Mouse (Mus musculus) liver, adult 2 months (tissue): Measurements from ENCODE around the gene Usp24. TPM values are rescaled to one million over a fixed set of nuclear protein-coding genes. Genes with fewer than 3 reads are reported as not detected.

Experiments used
- DNase-seq: peaks from one replicate; pipeline ENCODE4 v3.0.0-alpha.2; 2011; ENCODE audit warnings: low read depth, low spot score; ENCODE audit errors: extremely low read depth
- H3K27ac ChIP-seq: fragments of 200-500 bp; replicated peaks from 2 replicates; pipeline ENCODE4 v1.5.1; 2012; ENCODE audit warnings: low read depth, mild to moderate bottlenecking, control low read depth, inconsistent platforms, low read length; ENCODE audit not compliant: insufficient read depth
- H3K27me3 ChIP-seq: fragments of 200-500 bp; 2 replicates; pipeline ENCODE4 v1.6.1; 2012; ENCODE audit warnings: mild to moderate bottlenecking, moderate library complexity, low read length, inconsistent platforms; ENCODE audit not compliant: control insufficient read depth, insufficient read depth
- H3K36me3 ChIP-seq: fragments of 200-500 bp; 2 replicates; pipeline ENCODE4 v1.6.1; 2012; ENCODE audit warnings: low read length, inconsistent platforms; ENCODE audit not compliant: control insufficient read depth, insufficient read depth
- H3K4me1 ChIP-seq: fragments of 200-500 bp; 2 replicates; pipeline ENCODE4 v1.6.1; 2011; ENCODE audit warnings: low read length; ENCODE audit not compliant: control insufficient read depth, insufficient read depth
- H3K4me3 ChIP-seq: fragments of 200-500 bp; 2 replicates; pipeline ENCODE4 v1.5.1; 2011; ENCODE audit warnings: low read depth, mild to moderate bottlenecking, control low read depth, low read length, moderate library complexity; ENCODE audit not compliant: insufficient read depth
- H3K79me2 ChIP-seq: fragments of 200-500 bp; 2 replicates; pipeline ENCODE4 v1.6.1; 2012; ENCODE audit warnings: inconsistent platforms, mild to moderate bottlenecking, low read length, moderate library complexity; ENCODE audit not compliant: control insufficient read depth, insufficient read depth
- H3K9ac ChIP-seq: fragments of 200-500 bp; 2 replicates; pipeline ENCODE4 v1.6.1; 2012; ENCODE audit warnings: low read depth, mild to moderate bottlenecking, control low read depth, inconsistent platforms, low read length
- CTCF ChIP-seq: fragments of 200-500 bp; IDR thresholded peaks from 2 replicates; pipeline ENCODE4 v1.5.1; 2011; ENCODE audit warnings: low read depth, low read length, control low read depth
- POLR2A ChIP-seq: fragments of 200-500 bp; IDR thresholded peaks from 2 replicates; pipeline ENCODE4 v1.6.1; 2011; ENCODE audit warnings: low read length, control low read depth; ENCODE audit not compliant: insufficient read depth; ENCODE audit errors: extremely low read depth
- WGBS: fragments of 180-500 bp; shearing (Covaris S2); methylation state at CpG from one replicate; pipeline ENCODE4 v1.1.7; 2018; 5-methylcytosine and 5-hydroxymethylcytosine counted together
- polyA plus RNA-seq: library from polyadenylated mRNA; depleted of rRNA; stranded (reverse); fragments of >200 nt; gene quantifications from 2 replicates; pipeline ENCODE4 v1.2.3, GENCODE M21; 2012; rRNA removed
- total RNA-seq: library from RNA; depleted of rRNA; stranded (reverse); fragments of >200 nt; gene quantifications from 2 replicates; pipeline ENCODE4 v1.2.3, GENCODE M21; 2014; rRNA removed

Gene Usp24
- total and polyA plus RNA-seq, 2 experiments = 8.1 to 28.8 TPM

GRCm38 (mm10) chr4:106480545-106480944 is 164.5 kb downstream of the Usp24 start:
- whole genome bisulfite sequencing = 76% methylated on average over 3 of the region's 3 CpGs
- Histone ChIP-seq H3K79me2 (no peaks in the 10 kb centered on the region), H3K9ac (no peak overlapping the region), H3K27me3 (peaks cover 3% of the 10 kb centered on the region; the same call in 1 of the 2 replicates), H3K36me3 (no peaks in the 10 kb centered on the region), H3K4me3 (no peak overlapping the region), H3K4me1 (no peaks in the 10 kb centered on the region), H3K27ac (no peak overlapping the region)
- no peak for DNase-seq
- TF ChIP-seq CTCF (no peak), POLR2A (no peak)

- DNase-seq = no peak
- Histone ChIP-seq H3K27me3 (peaks cover 3% of the 10 kb centered on the region; the same call in 1 of the 2 replicates), H3K4me1 (no peaks in the 10 kb centered on the region), H3K9ac (no peak overlapping the region), H3K36me3 (no peaks in the 10 kb centered on the region), H3K79me2 (no peaks in the 10 kb centered on the region), H3K27ac (no peak overlapping the region), H3K4me3 (no peak overlapping the region)
- no peak for TF ChIP-seq CTCF
- no peak for TF ChIP-seq POLR2A
- 65% methylated on average over 7 of the region's 7 CpGs for WGBS
Observed at GRCm38 (mm10) chr4:106483215-106483727, 167.3 kb downstream of the Usp24 start.

- DNase-seq = no peak
- 80% methylated on average over 1 of the region's 1 CpGs for WGBS
- TF ChIP-seq CTCF = no peak
- TF ChIP-seq POLR2A = no peak
- Histone ChIP-seq H3K36me3 (no peaks in the 10 kb centered on the region), H3K9ac (no peak overlapping the region), H3K27me3 (peaks cover 3% of the 10 kb centered on the region; the same call in 1 of the 2 replicates), H3K4me1 (no peaks in the 10 kb centered on the region), H3K79me2 (no peaks in the 10 kb centered on the region), H3K4me3 (no peak overlapping the region), H3K27ac (no peak overlapping the region)
Observed at GRCm38 (mm10) chr4:106483831-106484230, 167.8 kb downstream of the Usp24 start.

GRCm38 (mm10) chr4:106490620-106491019 is 174.6 kb downstream of the Usp24 start:
- H3K4me3 ChIP-seq = no peak overlapping the region
- H3K36me3 ChIP-seq = no peaks in the 10 kb centered on the region
- H3K4me1 ChIP-seq = no peaks in the 10 kb centered on the region
- H3K27me3 ChIP-seq = no peaks in the 10 kb centered on the region
- no peaks in the 10 kb centered on the region for H3K79me2 ChIP-seq
- DNase-seq = no peak
- 61% methylated on average over 4 of the region's 4 CpGs for WGBS
- H3K27ac ChIP-seq = no peak overlapping the region
- H3K9ac ChIP-seq = no peak overlapping the region
- TF ChIP-seq CTCF (no peak), POLR2A (no peak)

Other genes starting within 250 kb of the Usp24 start
- 35.9 and 55.0 TPM in 2 replicates for gene Pcsk9, start 148.1 kb downstream of the Usp24 start, total RNA-seq
- 60.8 and 88.2 TPM in 2 replicates for gene Pcsk9, start 148.1 kb downstream of the Usp24 start, polyA plus RNA-seq
- gene Bsnd, start 176.1 kb downstream of the Usp24 start, total RNA-seq = not detected in 2 replicates
- gene Bsnd, start 176.1 kb downstream of the Usp24 start, polyA plus RNA-seq = not detected in 2 replicates
- 253 and 456 TPM in 2 replicates for gene Dhcr24, start 244.8 kb downstream of the Usp24 start, total RNA-seq
- 676 and 851 TPM in 2 replicates for gene Dhcr24, start 244.8 kb downstream of the Usp24 start, polyA plus RNA-seq